Mouse (Mus musculus) gastrocnemius, postnatal 14 days (tissue): ENCODE results near the gene Ckap5. TPM values are rescaled to one million over a fixed set of nuclear protein-coding genes. Genes with fewer than 3 reads are reported as not detected.
A peak's percentile ranks its signal among the peaks of the same experiment; 100 is the strongest.
"Not testable (repeated sequence)": the region's sequence is repeated elsewhere in the genome, so short reads cannot be mapped to it uniquely, and the experiment has no call there.

Source experiments
- DNase-seq: peaks from one replicate; pipeline ENCODE4 v3.0.0; 2021; ENCODE audit warnings: mixed read lengths
- intact Hi-C: fragments of 180-260 bp; cut with DNase I; formaldehyde crosslinking; loops from one replicate; pipeline ENCODE4 v1.15.1; 2025; ENCODE audit warnings: low total_unique reads
- long read RNA-seq, 2 experiments: library from polyadenylated mRNA; stranded (forward); transcript quantifications; one replicate each; pipeline ENCODE4 v2.0.0; 2021
- total RNA-seq, 2 experiments: library from RNA; stranded (reverse); gene quantifications; 2 replicates each; pipeline ENCODE4 v1.2.3; 2021

Gene Ckap5
- 10 to 100 TPM; 30.9 to 32.9 TPM for total RNA-seq
- long read RNA-seq, experiment 1, full-length matches to known transcripts: 9 of 12 reads
- long read RNA-seq, experiment 1, partial matches to known transcripts: 3 of 12 reads
- long read RNA-seq, experiment 1, other reads (novel, unspliced or antisense): 0 of 12 reads
- long read RNA-seq, experiment 2, full-length matches to known transcripts: 18 of 26 reads
- long read RNA-seq, experiment 2, partial matches to known transcripts: 6 of 26 reads
- long read RNA-seq, experiment 2, other reads (novel, unspliced or antisense): 2 of 26 reads

DNA sequence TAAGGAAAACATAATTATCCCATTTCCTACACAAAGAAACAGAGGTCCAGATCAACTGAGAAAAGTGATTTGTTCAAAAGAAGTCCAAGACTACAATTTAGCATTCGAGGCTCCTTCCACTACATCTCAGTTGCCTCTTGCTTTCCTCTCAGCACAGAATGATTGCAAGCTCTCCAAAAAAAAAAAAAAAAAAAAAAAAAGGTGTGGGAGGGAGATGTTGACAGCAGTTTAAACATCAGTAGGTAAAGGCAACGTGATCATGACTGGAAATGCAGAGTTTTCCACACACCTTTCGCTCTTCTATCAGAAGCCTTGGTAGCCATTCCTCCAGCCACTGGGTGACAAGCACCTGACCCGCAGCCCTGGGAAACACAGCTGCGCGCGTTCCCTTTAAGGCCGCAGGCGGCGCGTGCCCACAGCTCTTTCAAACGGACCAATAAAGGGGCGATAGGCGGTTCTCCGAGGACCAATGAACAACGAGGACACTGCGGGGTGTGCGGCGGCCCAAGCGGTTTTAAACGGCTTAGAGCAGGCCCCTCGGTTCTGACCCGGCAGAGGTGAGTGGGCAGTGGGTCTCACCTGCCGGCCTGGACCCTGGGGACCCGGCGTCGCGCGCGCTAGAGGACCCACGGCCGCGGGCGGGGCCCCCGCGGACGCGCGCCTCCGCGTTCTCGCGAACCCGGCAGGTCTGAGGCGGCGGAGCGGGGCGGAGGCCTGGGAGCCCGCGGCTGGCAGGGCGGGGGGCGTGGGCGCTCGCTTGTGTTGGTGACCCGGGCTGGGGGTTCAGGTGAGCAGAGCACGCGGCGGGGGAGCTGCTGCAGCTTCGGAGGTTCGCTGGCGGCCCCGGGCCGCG lies at the start of gene Ckap5:
Gene Ckap5 (plus strand): TSS at position 469 of the 853 bp plus-strand sequence.
- intact Hi-C loops: no loop called here
- peak; percentile 91 for DNase-seq

DNA sequence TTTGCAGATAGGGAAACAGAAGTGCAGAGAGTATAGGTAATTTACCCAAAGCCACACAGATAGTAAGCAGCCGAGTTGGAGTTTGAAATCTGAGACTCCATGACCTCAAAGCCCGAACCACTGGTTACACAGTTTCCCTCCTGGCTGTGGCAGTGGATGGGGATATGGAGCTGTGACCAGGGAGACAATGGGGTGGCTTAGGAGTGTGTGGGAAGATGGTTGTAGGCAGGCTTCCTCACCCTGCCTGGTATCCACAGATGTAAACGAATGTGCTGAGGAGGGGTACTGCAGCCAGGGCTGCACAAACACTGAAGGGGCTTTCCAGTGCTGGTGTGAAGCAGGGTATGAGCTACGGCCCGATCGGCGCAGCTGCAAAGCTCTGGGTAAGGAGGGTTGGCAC lies 49.7 kb upstream of the Ckap5 start:
- no peak for DNase-seq
- intact Hi-C loops: no loop called here

- intact Hi-C loops: no loop called here
- no peak for DNase-seq
These were observed 46.2 kb upstream of the Ckap5 start for GRCm38 (mm10) chr2:91480399-91480801.

DNA sequence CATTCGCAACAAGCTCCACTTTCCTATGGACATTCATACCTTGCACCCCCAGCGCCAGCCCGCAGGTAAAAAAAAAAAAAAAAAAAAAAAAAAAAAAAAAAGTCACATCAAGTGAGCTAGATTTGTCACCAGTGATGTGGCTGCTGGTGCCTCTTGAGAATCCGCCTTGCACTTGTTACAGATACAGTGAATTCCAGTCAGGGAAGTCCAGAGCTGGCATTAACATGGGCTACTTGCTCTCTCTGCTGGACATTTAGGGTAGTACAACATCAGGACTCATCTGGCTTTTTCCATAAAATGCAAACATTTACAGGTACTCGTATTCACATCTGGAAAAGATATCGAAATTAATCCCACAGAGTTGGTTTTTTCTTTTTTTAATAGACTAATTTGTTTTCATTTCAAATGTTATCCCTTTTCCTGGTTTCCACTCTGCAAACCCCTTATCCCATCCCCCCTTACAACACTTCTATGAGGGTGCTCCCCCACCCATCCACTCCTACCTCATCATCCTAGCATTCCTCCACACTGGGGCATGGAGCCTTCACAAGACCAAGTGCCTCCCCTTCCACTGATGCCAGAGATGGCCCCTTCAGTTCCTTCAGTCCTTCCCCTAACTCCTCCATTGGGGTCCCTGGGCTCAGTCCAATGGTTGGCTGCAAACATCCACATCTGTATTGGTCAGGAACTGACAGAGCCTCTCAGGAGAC lies 45.6 kb upstream of the Ckap5 start:
- intact Hi-C loops: no loop called here
- no peak for DNase-seq

GRCm38 (mm10) chr2:91484698-91485097 lies 41.9 kb upstream of the Ckap5 start:
- intact Hi-C loops: no loop called here

GRCm38 (mm10) chr2:91485256-91485655 lies 41.3 kb upstream of the Ckap5 start:
- no peak for DNase-seq
- intact Hi-C loops: no loop called here

More at GRCm38 (mm10) chr2:91484698-91485097, 41.9 kb upstream of the Ckap5 start:
- no peak for DNase-seq

- DNase-seq, intact Hi-C loops: not testable (repeated sequence)
These were observed 39.3 kb upstream of the Ckap5 start for GRCm38 (mm10) chr2:91487295-91487694.

DNA sequence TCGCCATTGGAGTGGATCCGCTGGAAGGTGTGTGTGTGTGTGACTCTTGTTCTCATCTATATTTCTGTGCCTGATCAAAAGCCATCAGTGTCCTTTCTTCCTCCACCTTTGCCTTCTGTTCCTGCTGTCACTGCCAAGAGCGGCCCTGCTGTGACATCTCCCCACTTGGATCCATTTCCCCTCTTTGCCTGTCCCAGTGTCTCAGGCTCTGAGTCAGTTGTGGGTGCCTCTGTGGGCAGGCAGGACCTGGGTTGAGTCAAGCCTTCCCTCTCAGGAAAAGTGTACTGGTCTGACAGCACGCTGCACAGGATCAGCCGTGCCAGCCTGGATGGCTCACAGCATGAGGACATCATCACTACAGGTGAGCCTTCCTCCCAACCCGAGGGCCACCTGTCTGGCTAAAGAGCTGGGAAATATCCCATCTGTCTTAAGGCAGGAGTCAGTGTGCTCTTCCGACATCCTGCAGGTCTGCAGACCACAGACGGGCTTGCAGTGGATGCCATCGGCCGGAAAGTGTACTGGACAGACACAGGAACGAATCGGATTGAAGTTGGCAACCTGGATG lies 34.4 kb upstream of the Ckap5 start:
- intact Hi-C loops: no loop called here
- DNase-seq: no peak

DNA sequence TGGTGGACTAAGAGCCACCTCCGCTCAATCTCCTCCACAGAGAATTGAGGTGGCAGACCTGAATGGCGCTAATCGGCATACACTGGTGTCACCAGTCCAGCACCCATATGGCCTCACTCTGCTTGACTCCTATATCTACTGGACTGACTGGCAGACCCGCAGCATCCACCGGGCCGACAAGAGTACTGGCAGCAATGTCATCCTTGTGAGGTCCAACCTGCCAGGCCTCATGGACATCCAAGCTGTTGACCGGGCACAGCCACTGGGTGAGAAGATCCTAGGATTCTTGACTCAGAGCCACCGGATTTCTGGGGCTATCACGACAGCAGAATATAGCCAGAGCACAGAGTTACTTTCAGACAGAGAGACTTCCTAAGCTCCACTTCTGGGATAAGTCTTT lies 32.6 kb upstream of the Ckap5 start:
- DNase-seq: peak; percentile 31
- intact Hi-C loops: no loop called here

DNA sequence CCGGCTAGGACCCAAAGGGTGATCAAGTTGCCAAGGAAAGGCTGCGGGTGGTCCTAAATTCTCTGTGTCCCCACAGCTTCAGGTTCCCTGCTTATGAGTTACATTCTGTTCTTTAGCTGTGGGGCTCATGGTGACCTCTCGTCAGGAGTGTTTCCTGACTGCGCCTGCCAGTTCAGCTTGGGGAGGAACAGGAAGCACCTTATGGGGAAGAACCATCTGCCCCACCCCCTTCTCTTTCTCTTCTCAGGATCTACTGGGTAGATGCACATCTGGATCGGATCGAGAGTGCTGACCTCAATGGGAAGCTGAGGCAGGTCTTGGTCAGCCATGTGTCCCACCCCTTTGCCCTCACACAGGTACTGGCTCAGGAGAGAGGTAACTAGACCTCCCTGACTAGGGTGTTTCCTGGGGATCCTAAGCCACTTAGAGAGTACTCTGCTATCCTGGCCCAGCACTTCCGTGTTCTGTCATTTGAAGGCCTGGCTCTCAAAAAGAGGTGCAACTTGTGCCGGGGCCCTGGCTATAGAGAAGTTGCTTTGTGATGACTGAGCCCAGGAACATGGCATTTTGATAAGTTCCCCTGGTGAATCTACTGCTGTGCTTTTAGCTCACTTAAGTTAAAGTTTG lies 28.4 kb upstream of the Ckap5 start:
- DNase-seq: no peak
- intact Hi-C loops: no loop called here

- intact Hi-C loops: no loop called here
- no peak for DNase-seq
These were observed 18.5 kb upstream of the Ckap5 start for GRCm38 (mm10) chr2:91508076-91508475.

GRCm38 (mm10) chr2:91517186-91517585 lies 9.4 kb upstream of the Ckap5 start:
- DNase-seq: no peak
- intact Hi-C loops: no loop called here

GRCm38 (mm10) chr2:91527147-91527486 lies 555 bp downstream of the Ckap5 start:
- DNase-seq: no peak
- intact Hi-C loops: no loop called here

DNA sequence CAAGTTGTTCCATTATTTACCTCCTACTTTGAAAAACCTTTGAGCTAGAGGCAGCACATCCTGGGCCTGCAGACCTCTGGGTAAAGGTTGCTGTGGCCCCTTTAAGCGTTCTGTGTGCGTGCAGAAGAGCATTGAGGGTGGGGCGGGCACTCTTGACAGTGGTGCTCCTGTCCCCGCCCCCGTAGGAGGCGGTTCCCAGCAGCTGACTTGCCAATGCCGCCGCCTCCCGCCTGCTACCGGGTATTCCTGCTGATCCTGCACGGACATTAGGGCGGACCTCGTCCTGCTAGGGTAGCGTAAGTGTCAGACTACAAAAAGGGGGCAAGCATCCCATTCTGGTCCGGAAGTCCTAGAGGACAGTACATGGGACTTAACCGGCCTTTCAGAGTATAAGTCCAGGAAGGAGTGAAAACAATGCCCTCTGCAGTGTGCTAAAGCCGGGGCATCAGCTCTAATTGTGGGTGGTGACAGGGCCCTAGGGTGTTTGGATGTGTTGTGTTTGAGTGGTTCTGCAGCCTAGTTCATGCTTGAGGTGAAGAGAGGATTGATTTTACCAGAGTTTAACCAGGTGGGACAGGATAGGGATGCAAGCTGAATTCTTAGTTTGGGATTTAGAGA lies 11.1 kb downstream of the Ckap5 start:
- intact Hi-C loops: no loop called here
- DNase-seq: peak; percentile 90

- intact Hi-C loops: no loop called here
- DNase-seq: no peak
These were observed 41.6 kb downstream of the Ckap5 start for GRCm38 (mm10) chr2:91568125-91568524.

DNA sequence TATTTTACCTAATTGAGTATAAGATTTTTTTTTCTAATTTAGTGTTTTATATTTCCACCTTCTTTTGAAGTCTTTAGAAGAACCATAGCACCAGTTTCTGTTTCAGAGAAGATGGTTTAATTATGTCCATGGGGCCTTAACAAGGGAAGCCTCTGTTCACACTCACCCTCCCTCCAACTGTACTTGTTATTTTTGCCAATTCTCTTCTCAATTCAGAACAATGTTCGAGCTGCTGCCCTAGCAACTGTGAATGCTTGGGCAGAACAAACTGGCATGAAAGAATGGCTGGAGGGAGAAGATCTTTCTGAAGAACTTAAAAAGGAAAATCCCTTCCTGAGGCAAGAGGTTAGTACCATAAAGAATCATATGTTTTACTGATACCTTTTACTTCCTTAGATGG lies 54.3 kb downstream of the Ckap5 start:
- intact Hi-C loops: no loop called here
- no peak for DNase-seq

DNA sequence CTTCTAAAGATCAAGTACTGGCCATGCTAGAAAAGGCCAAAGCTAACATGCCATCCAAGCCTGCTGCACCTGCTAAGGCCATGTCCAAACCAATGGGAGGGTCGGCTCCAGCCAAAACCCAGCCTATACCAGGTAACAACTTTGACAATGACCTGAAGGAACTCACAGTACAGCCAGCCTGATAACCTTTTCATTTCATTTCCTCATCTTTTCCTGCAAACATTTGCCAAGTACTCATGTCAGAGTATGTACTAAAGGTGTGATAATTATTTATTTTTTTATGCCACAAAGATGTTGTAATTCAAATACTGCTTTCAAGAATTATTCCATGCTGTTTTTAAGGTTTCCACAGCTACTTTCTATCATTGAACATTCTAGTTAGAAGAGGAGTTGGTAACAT lies 59.7 kb downstream of the Ckap5 start:
- intact Hi-C loops: no loop called here
- no peak for DNase-seq

DNA sequence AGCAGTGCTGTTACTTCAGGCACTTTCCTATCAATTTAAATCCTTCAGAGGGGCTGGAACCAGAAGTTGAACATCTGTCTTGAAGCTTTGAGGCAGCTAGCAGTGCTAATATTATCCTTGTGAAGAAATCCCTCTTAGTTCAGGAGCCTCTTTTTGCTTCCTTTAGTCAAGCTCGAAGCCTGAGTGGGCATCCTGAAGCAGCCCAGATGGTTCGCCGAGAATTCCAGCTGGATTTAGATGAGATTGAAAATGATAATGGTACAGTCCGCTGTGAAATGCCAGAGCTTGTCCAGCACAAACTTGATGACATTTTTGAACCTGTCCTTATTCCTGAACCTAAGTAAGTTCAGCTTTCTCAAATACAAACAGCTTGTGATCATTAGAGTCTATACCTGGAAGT lies 73.9 kb downstream of the Ckap5 start:
- intact Hi-C loops: no loop called here
- DNase-seq: no peak

DNA sequence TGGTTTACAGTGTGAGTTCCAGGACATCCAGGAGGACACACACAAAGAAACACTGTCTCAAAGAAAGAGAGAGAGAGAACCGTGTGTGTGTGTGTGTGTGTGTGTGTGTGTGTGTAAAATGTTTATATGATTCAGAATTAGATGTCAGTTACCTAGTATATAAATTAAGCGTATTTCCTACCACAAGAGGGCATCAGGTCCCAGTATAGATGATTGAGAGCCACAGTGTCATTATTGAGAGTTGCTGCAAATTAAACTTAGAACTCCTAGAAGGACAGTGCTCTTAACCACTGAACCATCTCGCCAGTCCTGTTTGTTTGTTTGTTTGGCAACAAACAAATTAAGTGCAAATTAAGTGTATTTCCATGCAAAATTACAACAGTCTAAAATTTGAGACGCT lies 75.8 kb downstream of the Ckap5 start:
- no peak for DNase-seq
- intact Hi-C loops: no loop called here
